Mouse (Mus musculus) liver, adult 2 months (tissue): ENCODE results near the gene Tanc2.

Source experiments
- CTCF ChIP-seq: fragments of 200-500 bp; IDR thresholded peaks from 2 replicates; pipeline ENCODE4 v1.5.1; 2011; ENCODE audit warnings: low read depth, low read length, control low read depth
- POLR2A ChIP-seq: fragments of 200-500 bp; IDR thresholded peaks from 2 replicates; pipeline ENCODE4 v1.6.1; 2011; ENCODE audit warnings: low read length, control low read depth; ENCODE audit not compliant: insufficient read depth; ENCODE audit errors: extremely low read depth

- TF ChIP-seq CTCF (no peak), POLR2A (no peak)
Observed at GRCm38 (mm10) chr11:105909617-105910016, 319.8 kb downstream of the Tanc2 start.
